Mouse (Mus musculus) kidney, adult 11 months (tissue): ENCODE data around the gene Btbd3.

Experiments used
- DNase-seq: peaks from one replicate; pipeline ENCODE4 v3.0.0; 2022

Gene Btbd3

GRCm38 (mm10) chr2:138405753-138406528, 149.6 kb downstream of the Btbd3 start:
- no peak for DNase-seq

- DNase-seq, result no peak
These were observed 150.3 kb downstream of the Btbd3 start for GRCm38 (mm10) chr2:138406703-138407102.

- DNase-seq, result no peak
These were observed 156.2 kb downstream of the Btbd3 start for GRCm38 (mm10) chr2:138412537-138412936.

GRCm38 (mm10) chr2:138422321-138422720, 166.0 kb downstream of the Btbd3 start:
- no peak for DNase-seq

GRCm38 (mm10) chr2:138431991-138432390, 175.6 kb downstream of the Btbd3 start:
- DNase-seq, result no peak

- no peak for DNase-seq
These were observed 190.1 kb downstream of the Btbd3 start for GRCm38 (mm10) chr2:138446466-138446865.

GRCm38 (mm10) chr2:138446943-138447342, 190.6 kb downstream of the Btbd3 start:
- DNase-seq, result no peak

GRCm38 (mm10) chr2:138447681-138448080, 191.3 kb downstream of the Btbd3 start:
- DNase-seq, result no peak

GRCm38 (mm10) chr2:138468046-138468572, 211.7 kb downstream of the Btbd3 start:
- DNase-seq, result no peak

GRCm38 (mm10) chr2:138473407-138473806, 217.0 kb downstream of the Btbd3 start:
- no peak for DNase-seq

- DNase-seq, result no peak
These were observed 220.1 kb downstream of the Btbd3 start for GRCm38 (mm10) chr2:138476486-138476885.

GRCm38 (mm10) chr2:138477278-138477677, 220.9 kb downstream of the Btbd3 start:
- no peak for DNase-seq

- peak; percentile 11 for DNase-seq
These were observed 226.2 kb downstream of the Btbd3 start for GRCm38 (mm10) chr2:138482541-138482940.

GRCm38 (mm10) chr2:138484871-138485270, 228.5 kb downstream of the Btbd3 start:
- DNase-seq, result no peak

- DNase-seq, result no peak
These were observed 234.5 kb downstream of the Btbd3 start for GRCm38 (mm10) chr2:138490688-138491405.

- DNase-seq, result no peak
These were observed 235.8 kb downstream of the Btbd3 start for GRCm38 (mm10) chr2:138492176-138492575.

- no peak for DNase-seq
These were observed 247.6 kb downstream of the Btbd3 start for GRCm38 (mm10) chr2:138503866-138504380.

GRCm38 (mm10) chr2:138515531-138515930, 259.2 kb downstream of the Btbd3 start:
- no peak for DNase-seq

- DNase-seq, result no peak
These were observed 272.1 kb downstream of the Btbd3 start for GRCm38 (mm10) chr2:138528461-138528860.

GRCm38 (mm10) chr2:138531160-138531967, 275.0 kb downstream of the Btbd3 start:
- DNase-seq, result no peak

GRCm38 (mm10) chr2:138531992-138532391, 275.6 kb downstream of the Btbd3 start:
- no peak for DNase-seq

- DNase-seq, result no peak
These were observed 283.3 kb downstream of the Btbd3 start for GRCm38 (mm10) chr2:138539655-138540054.

- no peak for DNase-seq
These were observed 292.6 kb downstream of the Btbd3 start for GRCm38 (mm10) chr2:138548990-138549389.
